Mouse (Mus musculus) kidney, postnatal 14 days (tissue): Measurements from ENCODE around the gene 2010111I01Rik.

ENCODE experiments used
- DNase-seq: peaks from one replicate; pipeline ENCODE4 v3.0.0; 2022; ENCODE audit warnings: mixed read lengths

2010111I01Rik gene

DNA sequence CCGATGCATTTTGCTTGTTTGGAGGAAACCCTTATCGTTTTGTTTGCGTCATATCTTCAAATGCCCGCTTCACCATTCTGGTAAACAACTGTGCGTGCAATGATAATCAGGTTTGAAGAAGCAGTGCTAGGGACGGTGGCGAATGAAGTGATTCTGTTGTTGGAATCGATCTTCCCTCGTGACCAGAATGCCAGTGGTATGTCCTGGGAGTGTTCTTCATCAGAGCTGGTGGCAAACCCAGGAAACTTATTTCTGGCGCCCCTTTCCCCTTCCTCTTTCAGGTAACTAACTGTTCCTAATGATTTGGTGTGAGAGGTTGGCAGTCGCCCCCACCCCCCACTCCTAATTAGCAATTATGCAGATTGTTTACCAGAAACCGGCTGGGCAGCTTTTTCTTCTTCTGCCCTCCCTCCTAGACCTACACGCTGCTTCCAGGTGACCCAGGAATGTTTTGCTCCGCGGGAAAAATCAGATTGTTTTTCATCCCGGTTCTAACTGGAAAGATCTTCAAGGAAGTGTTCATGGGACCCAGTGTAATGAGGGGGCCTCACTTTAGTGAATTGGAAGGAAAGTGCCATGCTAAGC is 307.4 kb downstream of the 2010111I01Rik start:
- DNase-seq, result no peak

DNA sequence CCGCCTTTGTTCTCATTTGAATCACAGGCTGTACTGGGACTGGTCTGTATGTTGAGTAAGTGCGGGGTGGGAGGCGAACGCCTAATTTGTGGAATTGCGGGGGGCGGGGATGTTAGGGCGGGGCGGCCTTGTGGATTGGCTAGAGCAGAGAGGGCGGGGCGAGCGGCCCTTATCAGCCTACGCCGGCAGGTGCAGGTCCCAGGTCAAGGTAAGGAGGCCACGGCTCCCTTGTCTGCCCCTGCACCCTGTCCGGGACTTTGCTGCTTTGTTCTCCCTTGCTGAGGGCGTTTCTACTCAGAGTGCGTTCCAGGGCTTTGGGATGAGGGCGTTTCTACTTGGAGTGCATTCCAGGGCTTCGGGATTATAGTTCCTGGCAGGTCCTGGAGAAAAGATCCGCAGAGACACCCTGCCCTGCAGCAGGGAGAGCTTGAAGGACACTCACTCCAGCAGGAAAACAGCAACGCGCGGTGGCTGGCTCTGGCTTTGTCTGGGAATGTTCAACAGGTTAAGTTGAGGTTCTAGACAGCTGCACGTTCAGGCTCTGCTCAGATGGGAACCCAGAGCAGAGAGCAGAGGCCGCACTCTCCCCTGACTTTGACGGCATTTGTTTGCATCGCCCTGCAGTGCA is 308.0 kb downstream of the 2010111I01Rik start:
- peak; percentile 86 for DNase-seq

DNA sequence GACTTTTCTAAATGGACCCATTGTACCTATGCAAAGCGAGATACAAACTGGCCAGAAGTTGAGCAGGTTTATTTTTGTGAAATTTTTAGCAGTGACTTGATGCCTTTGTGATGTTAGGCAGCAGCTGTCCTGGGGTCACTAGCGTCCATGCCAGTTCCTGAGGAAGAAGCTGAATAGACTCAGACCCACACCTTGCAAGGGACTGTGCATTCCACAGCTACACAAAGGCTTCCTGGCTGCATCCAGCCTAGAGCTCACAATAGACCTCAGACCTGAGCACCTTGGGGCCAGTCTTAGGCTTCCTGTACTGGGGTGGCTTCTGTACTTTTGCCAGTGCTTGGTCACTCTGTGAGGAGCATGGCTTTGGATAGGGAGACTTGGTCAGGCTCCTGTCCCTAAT is 309.2 kb downstream of the 2010111I01Rik start:
- DNase-seq, result peak; percentile 45

DNA sequence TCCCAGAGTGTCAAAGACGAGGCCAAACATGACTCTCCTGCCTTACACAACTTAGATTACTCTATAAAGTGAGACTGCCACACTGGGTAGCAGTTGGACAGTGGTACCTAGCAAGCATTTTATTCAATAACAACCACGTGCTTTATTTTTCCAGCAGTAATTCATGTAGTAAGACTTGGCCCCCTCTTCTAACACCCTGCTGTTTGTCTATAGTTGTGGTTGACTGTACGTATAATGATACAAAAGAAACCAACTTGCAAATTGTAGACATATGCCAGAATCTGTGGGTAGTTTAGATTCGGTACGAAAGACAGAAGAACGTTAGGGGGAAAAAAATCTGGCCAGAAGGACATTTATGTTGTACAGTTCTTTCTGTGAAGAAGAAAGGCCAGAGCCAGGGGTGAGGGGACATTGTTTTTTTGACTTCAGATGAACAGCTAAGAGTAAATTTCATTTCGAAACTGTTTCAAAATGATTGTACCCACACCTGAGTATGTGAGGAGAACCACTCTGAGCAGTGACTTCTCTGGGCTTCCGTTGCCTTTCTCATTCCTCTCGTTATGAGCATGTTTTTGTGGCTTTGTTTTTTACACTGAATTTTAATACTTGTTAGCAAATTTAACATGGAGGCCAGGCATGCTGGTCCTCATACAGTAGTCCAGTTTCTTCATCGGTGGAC is 309.9 kb downstream of the 2010111I01Rik start:
- DNase-seq, result no peak

DNA sequence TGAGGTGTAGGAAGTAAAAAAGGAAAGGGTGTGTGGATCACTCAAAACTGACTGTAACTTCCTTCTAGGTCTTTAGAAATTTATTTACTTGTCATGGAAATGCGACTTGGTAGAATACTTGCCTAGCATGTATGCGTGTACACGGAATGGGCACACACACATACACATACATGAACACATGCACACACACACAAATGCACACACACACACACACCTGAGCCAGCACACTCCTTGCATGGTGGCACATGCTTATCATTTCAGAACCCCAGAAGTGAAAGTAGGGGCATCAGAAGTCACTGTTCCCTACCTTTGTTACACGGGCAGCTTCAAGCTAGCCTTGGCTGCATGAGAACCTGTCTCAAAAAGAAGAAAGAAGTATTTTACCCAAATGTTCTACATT is 311.7 kb downstream of the 2010111I01Rik start:
- no peak for DNase-seq

DNA sequence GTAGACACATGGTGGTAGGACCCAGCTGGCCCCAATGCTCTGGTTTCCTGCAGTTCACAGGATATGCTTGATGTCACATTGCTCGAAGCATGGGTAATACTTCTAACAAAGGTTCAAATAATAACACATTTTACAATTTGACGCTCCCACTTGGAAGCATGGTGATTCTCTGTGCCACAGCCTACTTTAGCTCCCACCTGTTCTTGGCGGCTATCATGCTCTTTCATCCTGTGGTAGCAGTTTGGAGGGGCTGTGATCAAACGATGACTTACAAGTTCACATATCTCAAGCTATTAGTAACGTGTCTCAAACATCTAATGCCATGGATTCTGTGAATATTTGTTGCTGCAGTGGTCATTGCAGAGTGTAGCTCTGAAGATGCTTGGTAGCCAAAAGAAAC is 312.6 kb downstream of the 2010111I01Rik start:
- DNase-seq, result no peak

DNA sequence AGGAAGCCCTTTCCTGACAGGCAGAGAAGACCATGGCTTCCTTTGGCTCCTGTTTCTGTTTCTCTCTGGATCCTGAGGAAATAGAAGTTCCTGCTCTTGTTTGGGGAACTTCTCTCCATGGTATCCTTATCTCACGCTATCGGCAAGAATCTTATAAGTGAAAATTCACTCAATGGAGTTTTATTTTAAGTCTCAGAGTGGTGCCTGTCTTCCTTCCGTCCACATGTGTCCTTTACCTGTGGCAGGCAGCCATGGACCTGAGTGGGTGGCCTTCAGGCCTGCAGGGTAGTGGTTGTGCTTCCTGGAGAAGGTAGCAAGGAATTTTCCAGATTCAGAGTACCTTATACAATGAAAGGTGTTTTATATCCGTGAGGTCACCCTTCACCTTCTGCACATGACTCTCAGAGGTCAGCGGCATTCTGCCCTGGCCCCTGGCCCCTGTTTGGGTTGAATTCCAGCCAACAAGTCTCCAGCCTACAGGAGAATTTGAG is 313.5 kb downstream of the 2010111I01Rik start:
- DNase-seq, result peak; percentile 62

DNA sequence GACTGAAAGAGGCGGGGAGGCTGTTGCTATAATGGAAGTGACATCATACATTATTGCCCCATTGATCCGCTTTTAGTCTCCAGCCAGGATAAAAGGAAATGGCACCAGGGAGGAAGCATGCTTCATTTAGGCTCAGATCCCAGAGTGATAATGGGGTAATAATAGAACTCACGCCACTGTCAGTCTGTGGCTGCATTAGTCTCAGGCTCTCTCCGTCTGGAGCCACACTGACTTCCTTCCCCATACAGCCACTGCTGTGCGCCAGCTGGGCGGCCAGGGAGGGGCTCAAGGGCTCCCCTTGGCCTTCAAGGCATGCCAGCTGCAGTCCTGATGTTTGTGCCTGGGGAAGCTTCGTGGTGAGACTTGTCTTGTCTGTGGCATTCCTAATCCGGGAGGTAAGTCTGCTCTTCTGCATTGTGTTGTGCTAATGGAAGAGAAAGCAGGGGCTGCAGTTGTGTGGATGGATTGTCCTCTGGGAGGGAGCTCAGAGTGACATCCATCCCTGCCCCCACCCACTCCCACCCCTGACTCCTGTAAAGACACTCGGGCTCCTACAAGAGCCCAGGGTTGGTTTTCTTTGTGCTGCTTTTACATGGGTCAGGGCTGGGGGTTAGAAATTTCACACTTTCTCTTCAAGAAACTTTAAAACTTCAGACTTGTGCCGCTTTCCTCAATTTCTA is 314.2 kb downstream of the 2010111I01Rik start:
- peak; percentile 74 for DNase-seq

DNA sequence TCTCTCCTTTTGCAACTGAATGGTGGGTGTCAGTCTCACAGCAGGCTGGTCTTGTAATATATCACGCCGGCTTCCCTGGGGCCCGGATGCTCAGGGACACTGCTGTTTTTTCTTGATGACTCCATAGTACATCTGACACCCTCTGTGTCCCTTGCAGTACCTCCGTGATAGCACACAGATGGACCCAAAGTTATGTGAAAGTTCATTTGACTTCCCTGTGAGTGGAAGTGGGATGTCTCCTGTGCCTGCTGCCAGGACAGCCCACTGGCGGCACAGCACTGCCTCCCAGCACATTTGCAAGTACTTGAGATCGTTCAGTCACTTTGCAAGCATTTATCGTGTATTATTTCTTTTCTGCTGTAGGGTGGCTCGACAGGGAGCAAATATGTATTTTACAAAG is 315.1 kb downstream of the 2010111I01Rik start:
- DNase-seq, result no peak

DNA sequence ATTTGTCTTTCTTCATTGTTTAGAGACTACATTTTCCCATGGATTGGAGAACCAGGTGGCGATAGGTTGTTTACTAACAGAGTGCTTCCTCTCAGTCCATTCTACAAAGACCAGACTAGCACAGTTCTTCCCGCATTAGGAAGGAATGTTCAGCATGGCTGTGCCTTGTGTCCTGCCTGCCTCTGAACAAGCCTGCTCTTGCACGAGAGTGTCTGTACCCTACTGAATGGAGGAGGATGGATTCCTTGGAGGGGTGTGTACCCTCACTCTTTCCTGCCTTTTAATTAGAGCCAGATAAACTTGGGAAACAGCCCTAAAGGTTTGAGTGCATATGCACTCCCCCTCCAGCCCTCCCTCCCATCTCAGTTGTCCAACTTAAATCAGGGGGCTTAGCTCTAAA is 315.7 kb downstream of the 2010111I01Rik start:
- DNase-seq, result no peak

DNA sequence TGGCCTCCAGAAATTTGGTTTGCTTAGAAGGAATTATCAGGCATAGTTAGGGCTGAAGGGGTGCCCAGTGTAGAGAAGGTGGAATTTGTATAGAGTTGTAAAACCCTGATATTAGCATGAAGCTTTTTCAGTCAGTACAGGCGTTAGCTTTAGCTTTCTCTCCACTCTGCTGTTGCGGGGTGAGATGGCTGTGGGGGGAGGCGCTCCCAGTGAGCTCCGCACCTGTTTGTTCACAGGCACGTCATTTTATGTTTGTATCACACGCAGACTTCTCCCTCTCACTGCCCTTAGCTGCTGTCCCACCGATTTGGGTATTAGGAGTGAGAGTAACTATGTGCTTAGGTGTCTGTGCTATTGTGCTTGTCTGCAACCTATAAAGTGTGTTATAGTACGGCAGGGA is 316.5 kb downstream of the 2010111I01Rik start:
- DNase-seq, result no peak

DNA sequence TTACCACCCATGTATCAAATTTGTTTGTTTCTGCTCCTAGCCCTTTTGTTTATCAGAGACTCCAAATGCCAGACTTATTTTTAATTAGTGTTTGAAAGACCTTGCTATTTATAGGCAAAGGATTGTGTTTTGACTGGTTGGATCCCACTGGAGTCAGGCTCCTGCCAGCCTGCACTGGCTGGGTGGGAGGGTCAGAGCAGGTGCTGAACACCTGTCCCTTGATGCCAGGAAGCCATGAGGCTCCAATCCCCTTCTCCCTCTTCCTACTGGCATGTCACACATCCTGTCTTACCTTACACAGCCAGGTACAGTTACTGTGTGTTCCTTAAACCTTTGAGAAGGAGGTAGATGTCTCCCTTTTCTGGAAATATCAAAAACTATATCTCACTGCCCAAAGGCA is 318.5 kb downstream of the 2010111I01Rik start:
- DNase-seq, result no peak

DNA sequence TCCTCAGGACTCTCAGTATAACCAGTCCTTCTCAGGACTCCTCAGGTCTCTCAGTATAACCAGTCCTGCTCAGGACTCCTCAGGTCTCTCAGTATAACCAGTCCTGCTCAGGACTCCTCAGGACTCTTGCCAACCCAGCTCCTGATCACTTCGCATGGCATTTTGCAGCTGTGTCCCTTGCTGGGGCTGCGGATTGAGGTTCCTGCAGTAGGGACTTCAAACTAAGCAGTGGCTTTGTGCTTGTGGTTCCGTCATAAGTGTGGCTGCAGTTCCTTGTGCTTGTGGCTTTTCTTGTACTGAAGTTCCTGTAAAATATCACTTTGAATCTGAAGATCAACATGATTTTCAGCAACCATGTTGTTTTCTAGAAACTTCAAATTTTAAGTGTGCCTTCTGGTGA is 320.1 kb downstream of the 2010111I01Rik start:
- no peak for DNase-seq

DNA sequence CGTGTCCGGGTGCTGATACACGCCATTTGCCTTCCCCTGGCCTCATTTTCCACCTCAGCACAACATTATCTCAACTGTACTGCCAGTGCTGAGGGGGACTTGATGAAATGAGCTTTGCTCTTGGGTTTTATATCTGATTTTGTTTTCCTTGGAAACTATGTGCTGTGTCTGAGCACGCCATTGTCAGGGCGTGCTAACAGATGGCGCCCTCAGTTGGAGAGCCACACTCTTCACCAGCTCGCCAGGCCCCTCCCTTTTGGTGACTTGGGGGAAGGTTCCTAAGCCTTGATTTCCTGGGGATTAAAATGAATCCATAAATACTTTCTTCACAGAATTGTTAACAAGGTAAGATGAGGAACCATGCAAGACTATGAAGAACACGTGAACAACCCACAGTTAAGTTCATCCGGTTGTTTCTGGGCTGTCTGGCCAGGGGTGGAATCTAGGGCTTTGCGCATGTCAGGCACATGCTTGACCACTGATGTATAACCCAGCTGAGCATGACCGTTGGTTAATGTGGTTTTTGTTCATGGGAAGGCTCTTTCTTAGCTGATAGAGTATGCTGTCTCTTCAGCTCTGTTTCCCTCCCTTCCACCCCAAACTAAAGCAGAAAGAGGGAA is 321.9 kb downstream of the 2010111I01Rik start:
- DNase-seq, result no peak

DNA sequence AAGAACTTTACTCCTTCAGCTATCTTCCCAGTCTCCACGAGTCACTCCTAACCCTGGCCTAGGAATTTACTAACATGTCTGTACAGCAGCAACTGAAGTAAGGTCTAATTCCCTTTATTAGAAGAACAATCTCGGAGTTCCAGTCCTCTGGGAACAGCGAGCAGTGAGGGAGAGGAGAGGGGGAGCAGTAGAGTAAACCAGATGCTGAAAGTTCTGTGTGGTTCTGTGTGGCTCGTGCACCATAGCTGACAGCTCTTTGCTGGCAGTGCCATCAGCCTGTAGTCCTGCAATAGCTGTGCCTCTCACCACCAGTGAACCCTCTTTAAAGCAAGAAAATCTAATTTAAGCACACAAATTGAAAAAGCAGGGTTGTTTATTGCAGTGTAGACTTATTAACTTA is 324.5 kb downstream of the 2010111I01Rik start:
- no peak for DNase-seq

DNA sequence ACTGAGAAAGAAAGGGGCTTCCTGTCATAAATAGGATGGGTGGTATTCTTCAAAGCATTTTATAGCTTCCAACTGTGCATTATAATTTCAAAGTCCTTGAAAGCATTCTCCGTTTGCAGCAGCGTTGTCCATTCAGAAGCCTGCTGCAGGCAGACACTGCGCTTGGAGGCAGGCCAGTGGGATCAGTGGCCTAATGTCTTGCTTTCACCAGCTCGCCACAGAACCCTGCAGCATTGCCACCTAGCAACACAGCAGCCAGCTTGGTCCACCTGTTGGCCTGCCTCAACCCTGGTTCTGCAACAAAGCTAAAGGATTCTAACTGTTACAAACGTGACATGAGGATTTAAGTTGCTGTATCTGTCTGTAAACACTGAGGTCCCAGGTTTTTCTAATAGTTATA is 325.0 kb downstream of the 2010111I01Rik start:
- DNase-seq, result no peak

DNA sequence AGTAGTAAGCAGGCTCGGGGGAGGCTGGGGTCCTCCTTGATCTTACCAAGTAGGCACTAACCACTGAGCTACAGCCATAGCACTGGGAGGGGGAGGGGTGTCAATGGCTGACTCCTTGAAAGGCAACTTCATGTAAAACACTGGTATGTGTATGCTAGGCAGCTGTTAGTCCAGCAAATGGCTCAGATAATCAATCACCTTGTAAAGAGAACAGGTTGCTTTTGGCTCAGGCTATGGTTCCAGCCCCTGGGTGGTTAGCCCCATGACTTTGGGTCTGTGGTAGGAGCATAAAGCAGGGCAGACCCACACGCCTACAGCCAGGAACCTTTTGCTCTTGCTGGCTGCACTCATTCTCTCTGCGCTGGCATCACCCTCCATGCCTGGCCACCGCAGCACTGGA is 325.4 kb downstream of the 2010111I01Rik start:
- no peak for DNase-seq

DNA sequence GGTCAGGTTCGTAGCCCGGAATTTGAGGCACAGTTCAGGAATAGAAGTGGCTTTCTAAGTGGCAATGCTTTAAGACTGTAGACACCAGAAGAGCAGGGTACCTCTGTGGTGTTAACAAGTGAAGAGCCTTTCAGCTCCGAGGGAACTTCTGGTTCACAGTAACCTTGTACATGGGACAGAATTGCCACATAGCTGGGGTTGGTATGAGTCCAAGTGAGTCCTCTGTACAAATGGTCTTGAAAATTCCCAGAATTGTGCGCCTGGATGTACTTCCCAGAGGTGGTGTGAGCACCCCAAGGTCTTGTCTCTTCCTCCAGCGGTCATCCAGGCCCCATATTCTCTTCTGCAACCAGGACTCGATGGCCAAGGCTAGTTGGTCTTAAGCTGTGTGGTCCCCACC is 326.3 kb downstream of the 2010111I01Rik start:
- no peak for DNase-seq

DNA sequence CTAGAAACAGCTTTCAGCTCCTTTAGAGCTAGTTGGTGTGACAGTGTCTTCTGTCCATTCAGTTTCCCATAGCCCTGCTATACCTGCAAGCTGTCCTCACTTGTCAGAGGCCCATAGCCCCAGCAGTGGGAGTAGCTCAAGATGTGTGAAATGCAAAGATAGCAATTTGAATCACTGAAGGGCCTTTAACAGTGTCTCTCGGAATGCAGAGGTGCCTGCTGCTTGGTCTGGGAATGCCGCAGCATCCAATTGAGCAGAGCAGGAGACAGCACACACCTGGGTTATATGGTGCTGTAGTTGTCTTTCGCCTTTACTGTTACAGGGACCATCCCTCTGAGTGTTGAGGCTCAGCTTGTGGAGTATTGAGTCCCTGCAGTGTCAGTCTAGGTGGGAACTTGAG is 329.0 kb downstream of the 2010111I01Rik start:
- no peak for DNase-seq

DNA sequence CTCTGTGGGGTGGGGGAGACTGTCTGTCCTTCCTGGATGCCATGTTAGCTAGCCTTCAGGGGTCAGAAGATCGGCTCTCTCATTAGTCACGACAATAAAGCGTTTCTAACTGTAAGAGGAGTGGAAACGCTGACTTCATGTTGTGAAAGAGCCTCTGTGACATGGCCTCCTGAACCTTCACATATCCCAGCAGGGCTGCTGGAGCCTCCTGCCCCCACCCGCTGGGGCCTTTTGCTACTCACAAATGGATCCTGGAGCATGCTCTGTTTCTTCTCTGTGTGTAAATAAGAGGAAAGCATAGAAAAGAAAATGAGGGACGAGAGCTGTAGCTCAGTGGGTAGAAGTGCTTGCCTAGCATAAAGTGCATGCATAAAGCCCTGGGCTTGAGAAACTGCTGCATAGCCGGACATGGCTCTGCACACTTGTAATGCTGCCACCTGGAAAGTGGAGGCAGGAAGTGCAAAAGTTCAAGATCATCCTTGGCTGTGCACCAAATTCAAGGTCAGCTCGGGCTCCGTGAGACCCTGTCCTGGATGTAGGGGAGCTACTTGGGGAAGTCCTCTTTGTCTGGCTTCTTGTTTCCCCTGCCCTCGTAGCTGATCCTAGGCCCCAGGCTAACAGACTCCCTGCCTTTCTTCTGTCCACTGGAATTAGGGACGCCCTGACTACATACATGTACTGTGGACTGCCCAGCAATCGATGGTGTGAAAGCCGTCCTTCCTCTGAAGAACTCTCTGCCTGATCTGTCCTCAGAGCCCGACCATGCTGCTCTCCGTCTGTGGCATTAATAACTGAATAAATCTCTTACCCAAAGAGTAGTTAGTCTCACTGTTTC is 329.9 kb downstream of the 2010111I01Rik start:
- peak; percentile 84 for DNase-seq

DNA sequence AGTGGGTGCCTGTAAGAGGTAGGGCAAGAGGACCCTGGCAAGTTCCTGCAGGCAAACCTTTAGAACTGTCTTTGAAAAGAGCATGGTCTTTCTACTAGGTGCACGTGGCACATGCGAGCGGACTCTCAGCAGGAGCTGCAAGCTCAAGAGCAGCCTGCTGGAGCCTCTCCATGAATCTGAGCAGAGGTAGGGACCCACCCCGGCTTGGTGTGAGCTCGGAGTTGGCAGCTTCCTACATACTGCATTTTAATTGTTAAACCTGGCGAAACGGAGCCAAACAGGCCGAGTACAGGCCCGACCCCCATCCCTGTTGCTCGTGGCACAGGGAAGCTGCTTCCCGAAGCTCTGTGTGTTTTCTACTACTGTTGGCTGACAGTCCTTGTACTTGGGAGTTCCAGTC is 331.6 kb downstream of the 2010111I01Rik start:
- peak; percentile 60 for DNase-seq

DNA sequence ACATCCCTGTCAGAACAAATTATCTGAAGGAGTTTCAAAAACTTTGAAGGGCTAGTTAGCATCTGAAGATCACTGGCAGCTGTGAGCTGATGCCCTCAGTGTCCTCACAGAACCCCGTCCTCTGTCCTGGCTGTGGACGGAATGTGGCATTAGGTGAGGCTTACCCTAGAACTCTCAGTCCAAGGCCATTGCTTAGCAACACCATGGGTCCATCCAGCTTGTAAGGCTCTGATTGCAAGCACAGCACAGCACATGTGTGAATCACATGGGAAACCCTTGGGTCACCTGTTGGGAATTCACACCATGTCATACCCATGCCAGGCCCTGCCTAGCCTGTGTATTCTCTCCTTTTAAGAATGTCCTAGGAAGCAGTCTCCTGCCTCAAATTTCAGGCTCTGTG is 332.3 kb downstream of the 2010111I01Rik start:
- DNase-seq, result no peak
